Mouse (Mus musculus) ovary, adult 2 months (tissue): Measurements from ENCODE around the gene Fgfr4. TPM values are rescaled to one million over a fixed set of nuclear protein-coding genes. Genes with fewer than 3 reads are reported as not detected.

ENCODE experiments used
- polyA plus RNA-seq: library from polyadenylated mRNA; depleted of rRNA; stranded (reverse); fragments of >200 nt; gene quantifications from 2 replicates; pipeline ENCODE4 v1.2.3, GENCODE M21; 2012; rRNA removed

Fgfr4 gene
- 13.0 and 15.3 TPM in 2 replicates for polyA plus RNA-seq

GRCm38 (mm10) chr13:55152621-55153415, at the start of gene Fgfr4:
Gene Fgfr4, plus strand, starts transcription at chr13:55152640.

GRCm38 (mm10) chr13:55105045-55105952, 47.1 kb upstream of the Fgfr4 start, which contains the start of gene Zfp346:
Gene Zfp346, plus strand, starts transcription at chr13:55105311.

GRCm38 (mm10) chr13:55133448-55133847, 19.0 kb upstream of the Fgfr4 start, which contains the start of gene Gm17617:
Gene Gm17617, minus strand, starts transcription at chr13:55133548.

GRCm38 (mm10) chr13:55209649-55210192, 57.3 kb downstream of the Fgfr4 start, which contains the start of gene Nsd1:
Gene Nsd1, plus strand, starts transcription at chr13:55209782.

Other genes starting within 250 kb of the Fgfr4 start
- 5.5 and 7.9 TPM in 2 replicates for gene Unc5a, start 203.2 kb upstream of the Fgfr4 start, polyA plus RNA-seq
- gene Hk3, start 131.3 kb upstream of the Fgfr4 start, polyA plus RNA-seq, result 3.6 and 4.2 TPM in 2 replicates
- 2.4 and 3.2 TPM in 2 replicates for gene Uimc1, start 52.3 kb upstream of the Fgfr4 start, polyA plus RNA-seq
- gene Zfp346, start 47.3 kb upstream of the Fgfr4 start, polyA plus RNA-seq, result 21.1 and 25.1 TPM in 2 replicates
- gene Gm17617, start 19.1 kb upstream of the Fgfr4 start, polyA plus RNA-seq, result not detected in 2 replicates
- 20.2 and 25.4 TPM in 2 replicates for gene Nsd1, start 57.1 kb downstream of the Fgfr4 start, polyA plus RNA-seq
- 323 and 337 TPM in 2 replicates for gene Prelid1, start 167.9 kb downstream of the Fgfr4 start, polyA plus RNA-seq
- 90.5 and 92.6 TPM in 2 replicates for gene Rab24, start 169.3 kb downstream of the Fgfr4 start, polyA plus RNA-seq
- 16.3 and 21.3 TPM in 2 replicates for gene Mxd3, start 177.2 kb downstream of the Fgfr4 start, polyA plus RNA-seq
- gene Lman2, start 210.1 kb downstream of the Fgfr4 start, polyA plus RNA-seq, result 133 and 142 TPM in 2 replicates
- 2.6 and 3.3 TPM in 2 replicates for gene Rgs14, start 217.1 kb downstream of the Fgfr4 start, polyA plus RNA-seq
- 0.08 and 0.53 TPM in 2 replicates for gene Slc34a1, start 245.5 kb downstream of the Fgfr4 start, polyA plus RNA-seq